Mouse (Mus musculus) limb, embryonic 11.5 days (tissue): ENCODE data around the gene Rp9. TPM values are rescaled to one million over a fixed set of nuclear protein-coding genes. Genes with fewer than 3 reads are reported as not detected.
"Not testable (repeated sequence)": the region's sequence is repeated elsewhere in the genome, so short reads cannot be mapped to it uniquely, and the experiment has no call there.

ENCODE experiments used
- ATAC-seq: fragments of 200-750 bp; cut with Nextera tagmentation; 2 replicates; pipeline ENCODE4 v1.8.0; 2017; ENCODE audit warnings: low read depth; ENCODE audit not compliant: insufficient number of reproducible peaks, low FRiP score, low TSS enrichment
- DNase-seq: peaks from one replicate; pipeline ENCODE4 v3.0.0-alpha.2; 2015; ENCODE audit warnings: low spot score
- H3K27ac ChIP-seq: fragments of 300-500 bp; sonication (generic); replicated peaks from 2 replicates; pipeline ENCODE4 v1.5.1; 2014; ENCODE audit warnings: low read depth, mild to moderate bottlenecking, low read length
- H3K27me3 ChIP-seq: fragments of 300-500 bp; sonication (generic); 2 replicates; pipeline ENCODE4 v1.6.1; 2014; ENCODE audit warnings: mild to moderate bottlenecking, low read length, mixed read lengths; ENCODE audit not compliant: control insufficient read depth, insufficient read depth
- H3K36me3 ChIP-seq: fragments of 300-500 bp; sonication (generic); 2 replicates; pipeline ENCODE4 v1.6.1; 2014; ENCODE audit warnings: mild to moderate bottlenecking, low read length, moderate library complexity, mixed read lengths; ENCODE audit not compliant: control insufficient read depth, insufficient read depth
- H3K4me1 ChIP-seq: fragments of 300-500 bp; sonication (generic); 2 replicates; pipeline ENCODE4 v1.6.1; 2014; ENCODE audit warnings: low read length, mixed read lengths; ENCODE audit not compliant: control insufficient read depth, insufficient read depth
- H3K4me2 ChIP-seq: fragments of 300-500 bp; sonication (generic); 2 replicates; pipeline ENCODE4 v1.6.1; 2014; ENCODE audit warnings: low read depth, mild to moderate bottlenecking, moderate library complexity; ENCODE audit not compliant: severe bottlenecking
- H3K4me3 ChIP-seq: fragments of 300-500 bp; sonication (generic); 2 replicates; pipeline ENCODE4 v1.5.1; 2014; ENCODE audit warnings: low read depth, low read length
- H3K9ac ChIP-seq: fragments of 300-500 bp; sonication (generic); 2 replicates; pipeline ENCODE4 v1.6.1; 2014; ENCODE audit warnings: mild to moderate bottlenecking, low read length
- H3K9me3 ChIP-seq: fragments of 300-500 bp; sonication (generic); 2 replicates; pipeline ENCODE4 v1.6.1; 2016; ENCODE audit warnings: low read length; ENCODE audit not compliant: control insufficient read depth
- whole genome bisulfite sequencing: fragments of 180-500 bp; shearing (Covaris S2); extraction: QIAGEN DNeasy Blood & Tissue Kit; methylation state at CpG from one replicate; pipeline ENCODE4 v1.1.7; 2014; 5-methylcytosine and 5-hydroxymethylcytosine counted together
- polyA plus RNA-seq: library from polyadenylated mRNA; unstranded; fragments of >200 nt; fragmentation: Nextera tagmentation; extraction: Ambion mirVana; gene quantifications from 2 replicates; pipeline ENCODE4 v1.2.1, GENCODE M21; 2014

Gene Rp9
- polyA plus RNA-seq, 1 experiment from 2014 or later: 62.7 TPM

GRCm38 (mm10) chr9:22468899-22469259, 664 bp downstream of the Rp9 start:
- no peak for DNase-seq
- H3K9me3 ChIP-seq: no peaks in the 10 kb centered on the region
- H3K36me3 ChIP-seq: peaks cover 4% of the 10 kb centered on the region; the same call in 1 of the 2 replicates
- H3K27me3 ChIP-seq: no peaks in the 10 kb centered on the region
- no peaks in the 10 kb centered on the region for H3K4me1 ChIP-seq
- no peak overlapping the region for H3K27ac ChIP-seq
- 82% methylated on average over 8 of the region's 8 CpGs for WGBS
- H3K4me3 ChIP-seq: no peak overlapping the region
- ATAC-seq: 0 out of 2 replicates have a peak, but pooled peaks have one; percentile 1
- no peak overlapping the region for H3K9ac ChIP-seq
- H3K4me2 ChIP-seq: no peak overlapping the region

GRCm38 (mm10) chr9:22468170-22468898, 1.2 kb downstream of the Rp9 start:
- WGBS: 3% methylated on average over 42 of the region's 43 CpGs
- ATAC-seq (peak; percentile 88), DNase-seq (peak; percentile 87)
- peaks cover 4% of the 10 kb centered on the region; the same call in 1 of the 2 replicates for H3K36me3 ChIP-seq
- no peaks in the 10 kb centered on the region for H3K9me3 ChIP-seq
- H3K4me2 ChIP-seq: peak overlapping the region; percentile 77
- peak overlapping the region; percentile 87 for H3K9ac ChIP-seq
- no peaks in the 10 kb centered on the region for H3K27me3 ChIP-seq
- H3K27ac ChIP-seq: peak overlapping the region; percentile 65; the same call in 1 of the 2 replicates
- H3K4me1 ChIP-seq: no peaks in the 10 kb centered on the region
- peak overlapping the region; percentile 79 for H3K4me3 ChIP-seq

GRCm38 (mm10) chr9:22467371-22468169, 2.0 kb downstream of the Rp9 start:
- H3K27ac ChIP-seq: peak overlapping the region; percentile 65; the same call in 1 of the 2 replicates
- H3K27me3 ChIP-seq: no peaks in the 10 kb centered on the region
- peak; percentile 61; the same call in 1 of the 2 replicates for ATAC-seq
- H3K36me3 ChIP-seq: peaks cover 4% of the 10 kb centered on the region; the same call in 1 of the 2 replicates
- under 1% methylated on average over 73 of the region's 73 CpGs for WGBS
- peak overlapping the region; percentile 77 for H3K4me2 ChIP-seq
- peak; percentile 68 for DNase-seq
- H3K4me1 ChIP-seq: no peaks in the 10 kb centered on the region
- H3K9ac ChIP-seq: peak overlapping the region; percentile 87
- H3K9me3 ChIP-seq: no peaks in the 10 kb centered on the region
- peak overlapping the region; percentile 79 for H3K4me3 ChIP-seq

- DNase-seq: no peak
- 96% methylated on average over 5 of the region's 5 CpGs for WGBS
- Histone ChIP-seq H3K27me3 (no peaks in the 10 kb centered on the region), H3K9ac (no peak overlapping the region), H3K9me3 (no peaks in the 10 kb centered on the region), H3K4me1 (no peaks in the 10 kb centered on the region), H3K36me3 (peaks cover 6% of the 10 kb centered on the region), H3K4me2 (no peak overlapping the region), H3K27ac (no peak overlapping the region), H3K4me3 (no peak overlapping the region)
- ATAC-seq: no peak
Observed at GRCm38 (mm10) chr9:22466212-22466611, 3.3 kb downstream of the Rp9 start.

- no peaks in the 10 kb centered on the region for H3K9me3 ChIP-seq
- no peaks in the 10 kb centered on the region for H3K27me3 ChIP-seq
- no peak overlapping the region for H3K27ac ChIP-seq
- DNase-seq: no peak
- no peak overlapping the region for H3K4me3 ChIP-seq
- no peak for ATAC-seq
- H3K9ac ChIP-seq: no peak overlapping the region
- H3K4me1 ChIP-seq: no peaks in the 10 kb centered on the region
- H3K4me2 ChIP-seq: no peak overlapping the region
- WGBS: 93% methylated on average over 3 of the region's 3 CpGs
- peaks cover 12% of the 10 kb centered on the region for H3K36me3 ChIP-seq
Observed at GRCm38 (mm10) chr9:22461946-22462345, 7.6 kb downstream of the Rp9 start.

GRCm38 (mm10) chr9:22457142-22457835, 12.3 kb downstream of the Rp9 start:
- Histone ChIP-seq H3K36me3 (peaks cover 12% of the 10 kb centered on the region), H3K27ac (no peak overlapping the region), H3K9ac (no peak overlapping the region), H3K4me3 (no peak overlapping the region), H3K4me1 (no peaks in the 10 kb centered on the region), H3K9me3 (no peaks in the 10 kb centered on the region), H3K27me3 (no peaks in the 10 kb centered on the region), H3K4me2 (no peak overlapping the region)
- 88% methylated on average over 11 of the region's 11 CpGs for WGBS
- ATAC-seq (no peak), DNase-seq (no peak)

- ATAC-seq: no peak
- Histone ChIP-seq H3K27ac (no peak overlapping the region), H3K27me3 (no peaks in the 10 kb centered on the region), H3K36me3 (peaks cover 9% of the 10 kb centered on the region; the same call in 1 of the 2 replicates), H3K4me2 (no peak overlapping the region), H3K4me1 (no peaks in the 10 kb centered on the region), H3K9ac (no peak overlapping the region), H3K4me3 (no peak overlapping the region), H3K9me3 (no peaks in the 10 kb centered on the region)
- DNase-seq: no peak
Observed at GRCm38 (mm10) chr9:22455041-22455440, 14.5 kb downstream of the Rp9 start.

GRCm38 (mm10) chr9:22453990-22454389, 15.6 kb downstream of the Rp9 start, which contains the start of gene Gm17545:
Gene Gm17545 (plus strand): TSS chr9:22454290.
- not testable (repeated sequence) for H3K27ac ChIP-seq, H3K4me2 ChIP-seq, H3K4me1 ChIP-seq, H3K9ac ChIP-seq, DNase-seq, H3K4me3 ChIP-seq, H3K27me3 ChIP-seq, H3K9me3 ChIP-seq, ATAC-seq
- WGBS: 89% methylated on average over 8 of the region's 8 CpGs
- H3K36me3 ChIP-seq: peaks cover 12% of the 10 kb centered on the region; the same call in 1 of the 2 replicates
